Mouse (Mus musculus) heart, embryonic 14.5 days (tissue): Measurements from ENCODE around the gene Abcb6. TPM values are rescaled to one million over a fixed set of nuclear protein-coding genes. Genes with fewer than 3 reads are reported as not detected.

ENCODE experiments used
- ATAC-seq: fragments of 200-750 bp; cut with Nextera tagmentation; 2 replicates; pipeline ENCODE4 v1.8.0; 2017; ENCODE audit warnings: low read depth, moderate TSS enrichment; ENCODE audit not compliant: insufficient number of reproducible peaks, insufficient read depth, low FRiP score
- H3K27ac ChIP-seq, 2 experiments: fragments of 200-500 bp in 1 of 2; fragments of 300-500 bp in 1 of 2; sonication (generic) in 1 of 2; replicated peaks in 1 of 2; 2 replicates each; pipeline ENCODE4 v1.5.1; 2012 to 2014; ENCODE audit warnings: low read depth in 2 of 2, low read length in 2 of 2, control low read depth in 1 of 2, mild to moderate bottlenecking in 1 of 2, mixed read lengths in 1 of 2; ENCODE audit not compliant: control insufficient read depth in 1 of 2, insufficient read depth in 1 of 2
- H3K27me3 ChIP-seq: fragments of 300-500 bp; sonication (generic); 2 replicates; pipeline ENCODE4 v1.6.1; 2014; ENCODE audit warnings: mild to moderate bottlenecking, low read length, control low read depth; ENCODE audit not compliant: control insufficient read depth, insufficient read depth
- H3K36me3 ChIP-seq: fragments of 300-500 bp; sonication (generic); 2 replicates; pipeline ENCODE4 v1.6.1; 2014; ENCODE audit warnings: mild to moderate bottlenecking, control low read depth, low read length, mixed read lengths; ENCODE audit not compliant: control insufficient read depth, insufficient read depth
- H3K4me1 ChIP-seq, 2 experiments: fragments of 200-500 bp in 1 of 2; fragments of 300-500 bp in 1 of 2; sonication (generic) in 1 of 2; 2 replicates each; pipeline ENCODE4 v1.6.1; 2012 to 2014; ENCODE audit warnings: low read length in 2 of 2, control low read depth in 1 of 2, mixed read lengths in 1 of 2; ENCODE audit not compliant: control insufficient read depth in 2 of 2, insufficient read depth in 2 of 2
- H3K4me2 ChIP-seq: fragments of 300-500 bp; sonication (generic); 2 replicates; pipeline ENCODE4 v1.6.1; 2014; ENCODE audit warnings: mild to moderate bottlenecking, low read length
- H3K4me3 ChIP-seq, 2 experiments: fragments of 200-500 bp in 1 of 2; fragments of 300-500 bp in 1 of 2; sonication (generic) in 1 of 2; 2 replicates each; pipeline ENCODE4 v1.5.1; 2012 to 2014; ENCODE audit warnings: low read length in 2 of 2, mild to moderate bottlenecking in 2 of 2, control low read depth in 1 of 2, low read depth in 1 of 2, moderate library complexity in 1 of 2; ENCODE audit not compliant: control insufficient read depth in 1 of 2, insufficient read depth in 1 of 2
- H3K9ac ChIP-seq: fragments of 300-500 bp; sonication (generic); 2 replicates; pipeline ENCODE4 v1.6.1; 2014; ENCODE audit warnings: mild to moderate bottlenecking, low read length
- H3K9me3 ChIP-seq: fragments of 300-500 bp; sonication (generic); 2 replicates; pipeline ENCODE4 v1.6.1; 2016; ENCODE audit warnings: low read length, control low read depth; ENCODE audit not compliant: control insufficient read depth
- WGBS: fragments of 180-500 bp; shearing (Covaris S2); extraction: QIAGEN DNeasy Blood & Tissue Kit; methylation state at CpG from one replicate; pipeline ENCODE4 v1.1.7; 2014; 5-methylcytosine and 5-hydroxymethylcytosine counted together
- polyA plus RNA-seq: library from polyadenylated mRNA; unstranded; fragments of >200 nt; fragmentation: Nextera tagmentation; extraction: Ambion mirVana; gene quantifications from 2 replicates; pipeline ENCODE4 v1.2.1, GENCODE M21; 2014

Abcb6 gene
- polyA plus RNA-seq, 1 experiment from 2014 or later, result 9.6 TPM

GRCm38 (mm10) chr1:75192452-75192851 lies 12.3 kb upstream of the Abcb6 start:
- Histone ChIP-seq H3K9ac (peak overlapping the region; percentile 87), H3K4me3 (peak overlapping the region; percentile 56 to 66), H3K36me3 (peaks cover 48% of the 10 kb centered on the region), H3K4me2 (peak overlapping the region; percentile 69), H3K27me3 (no peaks in the 10 kb centered on the region), H3K9me3 (no peaks in the 10 kb centered on the region), H3K4me1 (peaks cover 5 to 20% of the 10 kb centered on the region in 2 experiments), H3K27ac (peak overlapping the region; percentile 83 to 90)
- ATAC-seq, result no peak
- under 1% methylated on average over 19 of the region's 19 CpGs for WGBS

DNA sequence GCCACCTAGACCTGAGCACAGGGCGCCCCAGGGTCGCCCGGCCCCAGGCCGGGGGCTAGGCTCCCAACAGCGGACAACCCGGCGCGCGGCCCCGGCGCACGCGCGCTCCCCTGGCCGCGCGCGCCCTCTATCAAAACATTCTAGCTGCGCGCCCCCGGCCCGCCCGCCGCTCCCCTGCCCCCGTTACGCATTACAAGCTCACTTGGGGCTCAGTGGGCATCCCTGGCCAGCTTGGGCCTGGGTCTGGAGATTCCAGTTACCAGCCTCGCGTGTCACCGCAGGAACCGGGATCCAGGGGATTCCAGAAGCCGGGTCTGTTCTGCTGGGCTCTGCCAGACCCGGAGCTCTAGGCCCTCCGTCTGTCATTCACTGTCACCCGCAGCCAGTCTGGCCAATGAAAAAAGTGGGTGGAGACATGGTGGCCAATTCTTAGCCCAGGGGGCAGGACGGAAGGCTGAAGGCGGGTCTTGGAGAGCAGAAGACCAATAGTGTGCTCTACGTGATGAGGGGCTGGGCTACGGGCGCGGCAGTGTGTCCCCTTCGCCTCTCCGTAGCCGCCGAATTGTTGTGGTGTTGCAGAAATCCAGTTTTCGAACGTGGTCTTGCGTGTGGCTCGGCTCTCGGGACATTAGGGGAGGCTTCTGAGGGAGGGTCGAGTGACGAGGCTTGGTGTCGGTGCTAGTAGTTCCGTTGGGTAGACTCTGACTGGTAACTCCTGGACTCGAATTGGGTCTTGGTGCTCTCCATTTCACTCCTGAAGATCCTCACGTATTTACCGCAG lies 11.6 kb upstream of the Abcb6 start, which contains the start of the genes Ankzf1 and Atg9a:
Gene Ankzf1 (plus strand): TSS at position 530 of the 781 bp plus-strand sequence.
Gene Atg9a (minus strand): TSS at position 575 of the 781 bp plus-strand sequence.
- Histone ChIP-seq H3K9me3 (no peaks in the 10 kb centered on the region), H3K4me2 (peak within 1 kb of the TSS; percentile 87), H3K27me3 (no peaks in the 10 kb centered on the region), H3K9ac (peak within 1 kb of the TSS; percentile 87), H3K36me3 (peaks cover 48% of the 10 kb centered on the region), H3K4me3 (peak within 1 kb of the TSS; percentile 64 to 66), H3K4me1 (peaks cover 5 to 20% of the 10 kb centered on the region in 2 experiments), H3K27ac (peak within 1 kb of the TSS; percentile 83 to 90)
- under 1% methylated on average over 56 of the region's 56 CpGs for WGBS
- ATAC-seq, result peak; percentile 99

DNA sequence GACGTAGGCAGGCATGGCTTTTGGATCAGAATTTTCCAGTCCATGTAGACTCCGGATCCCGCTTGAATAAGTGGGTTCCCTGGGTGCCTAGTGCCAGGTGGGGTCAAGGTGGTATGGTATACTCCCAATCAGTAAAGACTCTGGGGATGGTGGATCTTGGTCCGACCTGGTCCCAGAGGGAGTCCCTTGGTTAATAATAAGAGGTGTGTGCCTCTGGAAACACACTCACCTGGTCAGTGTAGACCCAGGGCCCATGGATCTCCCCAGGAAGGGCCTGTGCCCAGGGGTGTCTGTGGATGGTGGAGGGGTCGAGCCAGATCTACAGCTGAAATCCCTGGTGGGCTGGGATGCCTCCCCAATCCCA lies 11.0 kb upstream of the Abcb6 start:
- no peaks in the 10 kb centered on the region for H3K9me3 ChIP-seq
- H3K36me3 ChIP-seq, result peaks cover 48% of the 10 kb centered on the region
- no peak; the same call in none of the 2 replicates for ATAC-seq
- peak overlapping the region; percentile 35 to 90; a peak in 3 of 4 replicates for H3K27ac ChIP-seq
- no peaks in the 10 kb centered on the region for H3K27me3 ChIP-seq
- H3K9ac ChIP-seq, result peak overlapping the region; percentile 87
- H3K4me3 ChIP-seq, result peak overlapping the region; percentile 64 to 66
- WGBS, result 31% methylated on average over 5 of the region's 5 CpGs
- H3K4me2 ChIP-seq, result peak overlapping the region; percentile 87
- peaks cover 5 to 20% of the 10 kb centered on the region in 2 experiments for H3K4me1 ChIP-seq

DNA sequence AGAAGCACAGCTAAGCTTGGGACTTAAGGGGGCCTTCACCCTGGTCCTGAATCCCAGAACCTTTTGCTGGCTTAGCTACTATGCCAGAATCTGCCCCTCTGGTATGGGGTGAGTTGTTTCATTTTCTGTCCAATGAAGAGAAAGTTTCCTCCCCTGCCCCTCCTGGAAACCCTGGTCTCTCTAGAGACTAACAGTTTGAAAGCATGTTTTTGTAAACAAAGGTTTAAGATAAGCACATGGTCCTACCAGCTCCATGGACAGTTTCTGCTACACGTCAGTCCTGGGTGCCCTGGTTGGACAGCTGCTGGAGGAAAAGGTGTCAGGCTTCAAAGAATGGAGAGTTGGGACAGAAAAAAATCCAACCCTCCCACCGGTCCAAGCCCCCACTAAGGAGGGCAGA lies 10.4 kb upstream of the Abcb6 start:
- no peaks in the 10 kb centered on the region for H3K9me3 ChIP-seq
- H3K36me3 ChIP-seq, result peaks cover 48% of the 10 kb centered on the region
- peak overlapping the region; percentile 87 for H3K4me2 ChIP-seq
- H3K27ac ChIP-seq, result no peak overlapping the region
- H3K4me1 ChIP-seq, result peaks cover 5 to 20% of the 10 kb centered on the region in 2 experiments
- peak overlapping the region; percentile 87; the same call in 1 of the 2 replicates for H3K9ac ChIP-seq
- peak overlapping the region in 1 of 2 experiments; percentile 66; a peak in 1 of 4 replicates for H3K4me3 ChIP-seq
- H3K27me3 ChIP-seq, result no peaks in the 10 kb centered on the region
- ATAC-seq, result no peak
- 36% methylated on average over 2 of the region's 2 CpGs for WGBS

GRCm38 (mm10) chr1:75187914-75188483 lies 7.8 kb upstream of the Abcb6 start:
- H3K9ac ChIP-seq, result no peak overlapping the region
- no peaks in the 10 kb centered on the region for H3K27me3 ChIP-seq
- H3K4me3 ChIP-seq, result no peak overlapping the region
- peaks cover 61% of the 10 kb centered on the region for H3K36me3 ChIP-seq
- WGBS, result 81% methylated on average over 2 of the region's 2 CpGs
- no peaks in the 10 kb centered on the region for H3K9me3 ChIP-seq
- H3K4me1 ChIP-seq, result peaks cover 5 to 13% of the 10 kb centered on the region in 2 experiments
- H3K27ac ChIP-seq, result no peak overlapping the region
- ATAC-seq, result no peak
- H3K4me2 ChIP-seq, result no peak overlapping the region

DNA sequence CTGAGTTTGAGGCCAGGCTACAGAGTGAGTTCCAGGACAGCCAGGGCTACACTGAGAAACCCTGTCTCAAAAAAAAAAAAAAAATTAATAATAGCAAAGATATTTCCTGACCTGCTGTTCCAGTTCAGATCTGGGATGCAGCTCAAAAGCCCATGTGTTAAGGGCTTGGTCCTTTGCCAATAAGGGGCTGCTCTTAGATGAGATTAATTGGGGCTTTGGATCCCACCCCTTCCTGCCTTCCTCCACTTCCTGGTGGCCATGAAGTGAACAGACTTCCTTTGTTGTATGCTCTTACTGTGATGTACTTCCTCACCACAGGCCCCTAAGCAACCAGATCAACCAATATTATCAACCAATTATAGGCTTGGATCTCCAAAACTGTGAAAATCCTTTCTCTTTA lies 6.9 kb upstream of the Abcb6 start:
- Histone ChIP-seq H3K9me3 (no peaks in the 10 kb centered on the region), H3K27ac (no peak overlapping the region), H3K4me2 (no peak overlapping the region), H3K9ac (no peak overlapping the region), H3K4me1 (peaks cover 5 to 11% of the 10 kb centered on the region in 2 experiments), H3K36me3 (peaks cover 70% of the 10 kb centered on the region), H3K27me3 (no peaks in the 10 kb centered on the region), H3K4me3 (no peak overlapping the region)
- no peak for ATAC-seq

- no peak for ATAC-seq
- Histone ChIP-seq H3K36me3 (peaks cover 83% of the 10 kb centered on the region), H3K9ac (no peak overlapping the region), H3K4me3 (no peak overlapping the region), H3K27me3 (no peaks in the 10 kb centered on the region), H3K4me1 (peaks cover 0 to 4% of the 10 kb centered on the region in 2 experiments; a peak in 1 of 4 replicates), H3K9me3 (no peaks in the 10 kb centered on the region), H3K27ac (no peak overlapping the region), H3K4me2 (no peak overlapping the region)
- WGBS, result 93% methylated on average over 11 of the region's 11 CpGs
Measured at GRCm38 (mm10) chr1:75185495-75185894, 5.3 kb upstream of the Abcb6 start.
